Mouse (Mus musculus) intestine, postnatal 0 days (tissue): ENCODE data around the gene Cacna1c. TPM values are rescaled to one million over a fixed set of nuclear protein-coding genes. Genes with fewer than 3 reads are reported as not detected.

Source experiments
- ATAC-seq: fragments of 200-750 bp; cut with Nextera tagmentation; 2 replicates; pipeline ENCODE4 v1.8.0; 2017; ENCODE audit warnings: mild to moderate bottlenecking, moderate TSS enrichment, moderate library complexity
- H3K27ac ChIP-seq: fragments of 300-500 bp; sonication (generic); 2 replicates; pipeline ENCODE4 v1.5.1; 2014; ENCODE audit warnings: mild to moderate bottlenecking, low read depth, low read length, moderate library complexity
- H3K27me3 ChIP-seq: fragments of 300-500 bp; sonication (generic); replicated peaks from 2 replicates; pipeline ENCODE4 v1.6.1; 2014; ENCODE audit warnings: low read length, mixed read lengths; ENCODE audit not compliant: control insufficient read depth, insufficient read depth
- H3K36me3 ChIP-seq: fragments of 300-500 bp; sonication (generic); 2 replicates; pipeline ENCODE4 v1.6.1; 2014; ENCODE audit warnings: mild to moderate bottlenecking, moderate library complexity; ENCODE audit not compliant: control insufficient read depth, insufficient read depth
- H3K4me1 ChIP-seq: fragments of 300-500 bp; sonication (generic); replicated peaks from 2 replicates; pipeline ENCODE4 v1.6.1; 2014; ENCODE audit warnings: antibody characterized with exemption, low read length, mixed read lengths; ENCODE audit not compliant: control insufficient read depth, insufficient read depth
- H3K4me2 ChIP-seq: fragments of 300-500 bp; sonication (generic); replicated peaks from 2 replicates; pipeline ENCODE4 v1.6.1; 2014; ENCODE audit warnings: low read depth, mild to moderate bottlenecking, moderate library complexity
- H3K4me3 ChIP-seq: fragments of 300-500 bp; sonication (generic); 2 replicates; pipeline ENCODE4 v1.5.1; 2014; ENCODE audit warnings: low read depth, low read length
- H3K9ac ChIP-seq: fragments of 300-500 bp; sonication (generic); 2 replicates; pipeline ENCODE4 v1.6.1; 2014; ENCODE audit warnings: mild to moderate bottlenecking, low read depth, low read length
- H3K9me3 ChIP-seq: fragments of 300-500 bp; sonication (generic); 2 replicates; pipeline ENCODE4 v1.6.1; 2016; ENCODE audit warnings: mixed run types; ENCODE audit not compliant: control insufficient read depth
- CTCF ChIP-seq: sonication (generic); IDR thresholded peaks from 2 replicates; pipeline ENCODE4 v1.5.1; 2016; ENCODE audit warnings: low read depth, mild to moderate bottlenecking, control low read depth, antibody characterized with exemption, moderate library complexity
- WGBS: fragments of 180-500 bp; shearing (Covaris S2); extraction: QIAGEN DNeasy Blood & Tissue Kit; methylation state at CpG from one replicate; pipeline ENCODE4 v1.1.7; 2014; 5-methylcytosine and 5-hydroxymethylcytosine counted together
- polyA plus RNA-seq: library from polyadenylated mRNA; unstranded; fragments of >200 nt; fragmentation: Nextera tagmentation; extraction: Ambion mirVana; gene quantifications from 2 replicates; pipeline ENCODE4 v1.2.1, GENCODE M21; 2015

The Cacna1c gene
- polyA plus RNA-seq, 1 experiment from 2014 or later = 1.2 TPM

GRCm38 (mm10) chr6:118884073-118884551 lies 312.1 kb downstream of the Cacna1c start:
- Histone ChIP-seq H3K27me3 (0 out of 2 replicates have a peak, but pooled peaks cover 3% of the 10 kb centered on the region), H3K9me3 (no peaks in the 10 kb centered on the region), H3K9ac (no peak overlapping the region), H3K4me2 (no peak overlapping the region), H3K4me1 (no peaks in the 10 kb centered on the region), H3K27ac (no peak overlapping the region), H3K36me3 (no peaks in the 10 kb centered on the region), H3K4me3 (no peak overlapping the region)
- TF ChIP-seq CTCF = no peak
- 78% methylated on average over 8 of the region's 8 CpGs for WGBS
- no peak for ATAC-seq

- Histone ChIP-seq H3K4me3 (no peak overlapping the region), H3K9ac (no peak overlapping the region), H3K4me2 (no peak overlapping the region), H3K27me3 (no peaks in the 10 kb centered on the region), H3K27ac (no peak overlapping the region), H3K9me3 (no peaks in the 10 kb centered on the region), H3K36me3 (no peaks in the 10 kb centered on the region), H3K4me1 (no peaks in the 10 kb centered on the region)
- no peak for TF ChIP-seq CTCF
- ATAC-seq = no peak
- 51% methylated on average over 2 of the region's 2 CpGs for WGBS
Observed at GRCm38 (mm10) chr6:118876204-118876603, 320.0 kb downstream of the Cacna1c start.

GRCm38 (mm10) chr6:118870241-118870841 lies 325.9 kb downstream of the Cacna1c start:
- H3K4me1 ChIP-seq = no peaks in the 10 kb centered on the region
- no peak for TF ChIP-seq CTCF
- H3K9ac ChIP-seq = no peak overlapping the region
- ATAC-seq = no peak
- no peaks in the 10 kb centered on the region for H3K36me3 ChIP-seq
- WGBS = 64% methylated on average over 7 of the region's 7 CpGs
- H3K4me2 ChIP-seq = no peak overlapping the region
- no peak overlapping the region for H3K27ac ChIP-seq
- no peak overlapping the region for H3K4me3 ChIP-seq
- H3K9me3 ChIP-seq = no peaks in the 10 kb centered on the region
- H3K27me3 ChIP-seq = no peaks in the 10 kb centered on the region

GRCm38 (mm10) chr6:118867384-118867783 lies 328.8 kb downstream of the Cacna1c start:
- no peak overlapping the region for H3K9ac ChIP-seq
- WGBS = 83% methylated on average over 7 of the region's 7 CpGs
- H3K9me3 ChIP-seq = no peaks in the 10 kb centered on the region
- H3K27ac ChIP-seq = no peak overlapping the region
- TF ChIP-seq CTCF = no peak
- H3K4me2 ChIP-seq = no peak overlapping the region
- H3K4me3 ChIP-seq = no peak overlapping the region
- H3K4me1 ChIP-seq = no peaks in the 10 kb centered on the region
- ATAC-seq = no peak
- H3K27me3 ChIP-seq = no peaks in the 10 kb centered on the region
- no peaks in the 10 kb centered on the region for H3K36me3 ChIP-seq

GRCm38 (mm10) chr6:118866889-118867288 lies 329.3 kb downstream of the Cacna1c start:
- ATAC-seq = no peak
- no peak for TF ChIP-seq CTCF
- no peaks in the 10 kb centered on the region for H3K27me3 ChIP-seq
- 64% methylated on average over 3 of the region's 3 CpGs for WGBS
- no peaks in the 10 kb centered on the region for H3K36me3 ChIP-seq
- H3K4me1 ChIP-seq = no peaks in the 10 kb centered on the region
- no peak overlapping the region for H3K4me3 ChIP-seq
- no peak overlapping the region for H3K9ac ChIP-seq
- no peaks in the 10 kb centered on the region for H3K9me3 ChIP-seq
- H3K4me2 ChIP-seq = no peak overlapping the region
- H3K27ac ChIP-seq = no peak overlapping the region

- WGBS = 80% methylated on average over 5 of the region's 5 CpGs
- no peak overlapping the region for H3K27ac ChIP-seq
Observed at GRCm38 (mm10) chr6:118865777-118866380, 330.3 kb downstream of the Cacna1c start.

More at GRCm38 (mm10) chr6:118865777-118866380, 330.3 kb downstream of the Cacna1c start:
- no peak overlapping the region for H3K4me2 ChIP-seq
- H3K9ac ChIP-seq = no peak overlapping the region
- H3K4me3 ChIP-seq = no peak overlapping the region
- H3K27me3 ChIP-seq = no peaks in the 10 kb centered on the region
- no peaks in the 10 kb centered on the region for H3K4me1 ChIP-seq
- H3K36me3 ChIP-seq = no peaks in the 10 kb centered on the region
- TF ChIP-seq CTCF = no peak
- ATAC-seq = no peak
- H3K9me3 ChIP-seq = no peaks in the 10 kb centered on the region
